Mouse (Mus musculus) neutrophil, adult 5-6 weeks (primary cell): Measurements from ENCODE around the gene Rpl23a. TPM values are rescaled to one million over a fixed set of nuclear protein-coding genes. Genes with fewer than 3 reads are reported as not detected.

Experiments used
- ATAC-seq: fragments of 151-379, 151-347 bp; 2 replicates; pipeline ENCODE4 v1.8.0; 2017; ENCODE audit warnings: mild to moderate bottlenecking, moderate TSS enrichment; ENCODE audit not compliant: insufficient number of reproducible peaks, poor library complexity, low FRiP score, severe bottlenecking; ENCODE audit errors: extremely low read depth
- total RNA-seq: library from RNA; stranded (forward); fragments of 200-1000 nt; gene quantifications from 2 replicates; pipeline ENCODE4 v1.2.3, GENCODE M21; 2017

The Rpl23a gene
- 1,363 and 1,388 TPM in 2 replicates for total RNA-seq

DNA sequence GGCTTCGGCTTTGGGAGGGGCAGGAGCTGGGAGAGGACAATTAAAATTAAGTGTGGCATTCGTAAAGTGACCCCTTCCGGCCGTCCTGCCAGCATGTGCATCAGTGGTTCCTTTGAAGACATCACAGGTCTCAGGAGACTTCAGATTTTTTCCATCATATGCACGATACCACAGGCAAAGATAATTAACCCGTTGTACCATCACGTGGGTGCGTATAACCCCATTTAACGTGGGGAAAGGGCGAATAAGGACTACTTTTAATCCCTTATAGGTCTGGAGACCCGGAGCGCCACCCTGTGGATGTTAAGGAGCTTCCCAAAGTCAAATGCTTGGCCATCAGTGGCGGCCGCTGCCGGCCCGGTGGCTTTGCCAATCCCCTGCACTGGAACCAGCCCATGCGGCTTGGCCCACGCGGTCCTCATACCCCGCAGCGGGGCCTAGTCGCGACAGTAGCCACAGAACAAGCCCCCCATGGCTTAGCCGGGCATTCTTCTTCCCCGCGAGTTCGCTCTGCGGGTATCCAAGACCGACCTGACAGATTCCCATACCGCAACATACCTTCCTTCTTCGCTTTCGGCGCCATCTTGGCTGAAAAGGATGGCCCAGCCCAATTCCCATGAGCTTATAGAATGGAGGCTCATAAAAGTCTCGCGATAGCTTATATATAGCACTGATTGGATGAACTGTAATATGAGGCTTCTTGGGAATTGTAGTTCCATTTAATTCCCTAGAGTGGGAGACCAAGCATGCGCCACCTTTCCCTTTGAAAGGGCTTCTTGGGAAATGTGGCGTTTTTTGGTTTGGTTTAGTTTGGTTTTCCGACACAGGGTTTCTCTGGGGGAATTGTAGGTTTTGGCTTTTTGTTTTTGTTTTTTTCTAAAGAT is at the start of gene Rpl23a:
Rpl23a (minus strand) TSS at position 624 of the 884 bp plus-strand sequence.
- peak; percentile 96 for ATAC-seq

DNA sequence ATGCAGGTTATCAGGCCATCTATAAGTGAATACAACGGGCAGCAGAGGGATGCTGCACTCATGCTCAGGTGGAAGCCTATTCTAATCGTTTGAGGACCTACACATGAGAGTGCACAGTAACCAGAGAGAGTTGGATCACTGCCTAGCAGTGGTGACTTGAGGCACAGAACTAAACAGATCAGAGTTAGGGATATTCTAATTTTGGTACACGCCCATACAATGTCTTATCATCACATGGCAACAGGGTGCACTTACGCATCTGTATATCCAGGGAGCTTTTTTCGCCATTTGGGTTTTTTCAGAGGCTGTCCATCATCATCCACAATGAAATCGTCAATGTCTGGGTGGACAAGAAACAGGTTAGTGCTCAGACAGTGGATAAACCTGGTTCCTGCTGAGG is 48.1 kb upstream of the Rpl23a start:
- no peak for ATAC-seq

DNA sequence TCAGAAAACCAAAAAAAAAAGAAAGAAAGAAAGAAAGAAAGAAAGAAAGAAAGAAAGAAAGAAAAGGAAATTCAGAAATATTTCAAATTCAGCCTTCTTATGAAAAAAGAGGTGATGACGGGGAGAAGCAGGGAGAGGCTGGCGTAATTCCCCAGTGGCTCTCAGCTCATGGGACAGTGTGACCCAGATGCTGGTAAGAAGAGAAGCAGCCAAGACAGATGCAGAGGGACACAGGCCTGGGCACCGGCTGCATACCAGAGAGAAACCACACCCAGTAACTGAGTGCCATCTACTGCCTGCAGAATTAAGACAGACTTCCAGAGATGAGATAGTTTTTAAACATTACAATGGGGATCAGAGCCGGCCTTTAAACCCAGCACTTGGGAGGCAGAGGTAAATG is 40.2 kb upstream of the Rpl23a start:
- no peak for ATAC-seq

DNA sequence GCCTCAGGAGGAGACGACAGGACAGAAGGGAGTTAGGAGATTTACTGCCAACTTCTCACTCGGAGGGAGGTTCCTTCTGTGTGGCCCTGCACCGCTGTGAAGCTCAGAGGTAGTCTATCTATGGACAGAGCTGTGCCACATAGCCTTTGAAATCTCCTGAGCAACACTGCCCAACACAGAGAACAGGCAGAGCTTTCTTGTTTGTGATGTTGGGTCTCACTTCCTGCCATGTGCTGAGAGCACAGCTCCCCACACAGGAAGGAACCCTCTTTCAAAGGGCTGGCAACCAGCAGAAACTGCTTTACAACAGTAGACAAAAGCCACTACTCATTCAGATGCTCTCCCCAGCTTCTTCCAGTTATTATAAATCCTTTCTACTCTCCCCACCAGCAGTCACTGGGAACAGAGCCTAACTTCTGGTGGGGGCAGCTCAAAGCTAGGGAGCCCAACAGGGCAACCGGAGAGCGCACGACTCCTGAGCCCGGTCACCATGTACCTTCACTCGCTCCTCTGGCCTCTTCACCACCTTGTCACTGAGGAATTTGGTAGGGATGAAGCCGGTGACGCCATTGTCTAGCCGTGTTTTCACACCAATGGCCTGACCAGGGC is 32.4 kb upstream of the Rpl23a start:
- no peak for ATAC-seq

DNA sequence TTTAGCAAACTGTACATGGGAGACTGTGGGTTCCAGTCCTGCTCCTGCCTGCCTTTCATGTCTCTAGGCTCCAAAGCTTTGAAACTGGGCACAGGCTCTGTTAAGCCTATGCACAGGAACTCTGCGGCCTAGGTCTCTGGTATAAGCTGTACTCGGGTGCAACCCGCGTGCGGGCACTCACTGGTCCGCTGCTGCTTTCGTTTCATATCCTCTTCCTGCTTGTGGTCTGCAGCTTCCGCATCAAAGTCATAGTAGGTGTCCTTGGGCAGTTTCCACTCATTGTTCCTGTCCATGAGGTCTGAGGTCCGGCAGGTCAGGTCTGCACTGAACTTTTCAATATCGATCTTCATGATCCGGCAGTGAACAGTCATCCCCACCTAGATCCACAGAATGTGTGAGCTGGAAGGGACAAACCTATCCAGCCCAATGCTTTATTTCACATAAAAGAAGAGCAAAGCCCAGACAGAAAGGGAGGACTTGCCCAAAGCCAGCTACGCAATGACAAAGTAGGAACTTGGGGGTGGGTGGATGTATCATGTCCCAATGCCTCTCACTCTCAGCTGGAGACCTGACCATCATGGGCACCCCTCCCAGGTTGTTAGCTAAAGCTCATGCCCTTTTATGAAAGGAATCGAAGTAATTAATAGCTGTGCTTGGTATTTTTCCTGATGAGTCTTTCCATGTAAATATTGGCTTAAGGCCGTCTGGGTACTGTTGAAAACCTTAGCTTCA is 29.9 kb upstream of the Rpl23a start:
- peak; percentile 74 for ATAC-seq

DNA sequence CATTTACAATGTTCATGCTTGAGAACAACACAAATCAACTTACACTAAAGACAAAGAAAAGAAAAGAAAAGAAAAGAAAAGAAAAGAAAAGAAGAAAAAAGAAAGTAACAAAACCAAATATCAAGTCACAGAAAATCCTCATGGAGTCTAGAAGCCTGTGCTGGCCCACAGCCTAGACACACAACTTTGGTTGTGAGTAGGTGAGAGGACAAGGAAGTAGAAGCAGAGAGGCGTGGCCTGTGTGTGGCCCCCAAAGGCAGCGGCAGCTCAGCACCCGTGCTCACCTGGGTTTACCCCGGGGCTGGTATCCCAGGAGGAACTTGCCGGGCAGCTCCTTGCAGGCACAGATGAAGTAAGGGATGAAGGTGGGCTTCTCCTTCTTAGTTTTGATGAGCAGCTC is 28.1 kb upstream of the Rpl23a start:
- ATAC-seq, result no peak

DNA sequence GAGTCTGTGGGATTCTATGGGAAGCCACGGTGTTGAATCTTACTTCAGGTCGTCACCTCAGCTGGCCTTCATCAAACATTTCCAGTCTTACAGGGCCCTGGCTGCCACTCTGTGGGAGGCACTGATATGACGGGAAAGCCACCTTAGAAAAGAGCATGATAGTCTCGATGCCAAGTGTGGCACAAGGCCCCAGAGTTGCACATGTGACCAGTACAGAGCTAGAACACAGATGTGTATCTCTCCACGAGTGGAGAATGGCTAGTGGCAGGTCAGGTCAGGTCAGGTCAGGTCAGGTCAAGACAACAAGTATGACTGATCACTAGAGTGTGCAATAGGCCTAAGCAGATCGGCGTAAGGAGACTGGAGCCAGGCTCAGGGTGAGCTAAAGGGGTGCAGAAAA is 27.2 kb upstream of the Rpl23a start:
- no peak for ATAC-seq

DNA sequence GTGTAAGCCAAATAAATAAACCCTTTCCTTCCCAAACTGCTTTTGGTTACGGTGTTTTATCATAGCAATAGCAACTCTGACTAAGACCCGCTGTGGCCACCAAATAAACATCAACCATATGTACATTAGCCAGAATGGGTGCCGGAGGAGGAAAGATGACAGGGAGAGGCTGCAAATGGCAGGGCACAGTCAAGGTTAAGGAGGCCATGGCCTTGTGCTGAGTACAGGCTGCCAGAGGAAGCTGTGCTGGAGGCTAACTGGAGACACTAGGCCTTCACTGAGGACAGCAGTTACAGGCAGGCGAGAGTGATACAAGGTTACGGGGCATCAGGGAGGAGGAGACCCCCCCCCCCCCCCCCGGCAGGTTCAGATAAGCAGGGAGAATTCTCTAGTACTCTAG is 26.5 kb upstream of the Rpl23a start:
- ATAC-seq, result no peak

DNA sequence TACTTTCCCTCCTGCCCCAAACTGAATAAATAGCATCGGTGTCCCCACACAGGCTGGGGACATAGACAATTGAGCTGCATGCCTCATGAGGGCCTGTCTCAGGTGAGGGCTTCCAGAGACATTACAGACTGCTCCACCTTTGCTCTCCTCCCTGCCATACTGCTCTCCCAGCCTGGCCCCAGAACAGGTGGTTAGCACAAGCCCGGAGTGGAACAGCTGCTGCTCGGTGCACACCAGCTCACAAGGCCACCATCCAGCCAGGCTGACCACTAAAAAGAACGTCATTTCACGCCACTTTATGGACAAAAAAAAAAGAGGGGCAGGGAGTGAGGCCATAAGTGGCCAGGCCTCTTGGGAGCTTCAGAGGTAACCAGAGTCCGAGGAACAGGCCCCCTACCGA is 23.8 kb upstream of the Rpl23a start:
- no peak for ATAC-seq

DNA sequence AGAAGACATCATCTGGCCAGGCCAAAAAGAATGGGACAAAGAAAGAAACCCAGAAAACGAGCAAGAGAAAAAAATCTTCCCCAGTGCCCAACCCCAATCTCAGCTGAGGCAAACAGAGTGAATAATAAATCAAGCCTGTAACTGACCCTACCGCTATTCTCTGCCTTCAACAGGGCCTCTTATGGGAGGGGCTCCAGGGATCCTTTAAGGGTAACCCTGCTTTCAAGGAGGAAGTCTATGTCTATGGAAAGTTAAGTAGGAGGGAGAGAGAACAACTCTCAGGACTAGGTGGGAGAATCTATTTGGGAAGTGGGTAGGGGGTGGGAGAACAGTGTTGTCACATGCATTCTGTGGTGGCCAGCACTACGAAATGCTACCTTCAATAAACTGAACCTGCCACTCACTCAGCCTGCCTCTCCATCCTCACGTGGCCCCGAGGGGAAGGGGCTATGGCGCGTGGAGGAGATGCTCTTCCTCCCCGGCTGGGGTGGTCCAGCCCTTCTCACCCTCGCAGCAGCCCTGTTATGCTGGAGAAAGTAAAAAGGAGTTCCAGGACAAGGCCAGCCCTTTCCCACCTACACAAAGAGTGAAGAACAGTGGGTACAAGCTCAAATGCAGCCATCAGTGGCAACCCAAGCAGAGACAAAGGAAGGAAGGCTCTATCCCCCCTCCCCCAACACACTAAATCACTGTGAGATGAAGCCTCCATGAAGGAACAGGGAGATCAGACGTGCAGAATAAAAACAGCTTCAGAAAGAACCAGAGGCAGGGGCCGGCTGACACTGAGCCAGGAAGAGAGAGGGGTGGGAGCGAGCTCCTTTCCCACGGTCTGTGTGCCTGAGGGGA is 22.2 kb upstream of the Rpl23a start:
- no peak for ATAC-seq

DNA sequence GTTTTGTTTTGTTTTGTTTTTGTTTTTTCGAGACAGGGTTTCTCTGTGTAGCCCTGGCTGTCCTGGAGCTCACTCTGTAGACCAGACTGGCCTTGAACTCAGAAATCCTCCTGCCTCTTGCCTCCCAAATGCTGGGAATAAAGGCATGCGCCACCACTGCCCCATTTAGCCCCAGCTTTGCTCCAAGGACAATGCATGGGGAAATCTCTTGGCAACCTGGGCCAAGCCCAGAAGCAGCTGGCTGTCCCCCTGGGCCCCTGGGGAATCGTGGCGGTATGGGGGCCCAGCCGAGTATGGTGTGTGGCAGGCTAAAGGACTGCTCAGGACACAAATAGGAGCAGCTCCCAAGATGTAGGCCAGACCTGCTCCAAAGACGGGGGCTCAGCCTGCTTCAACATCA is 20.9 kb upstream of the Rpl23a start:
- no peak for ATAC-seq

DNA sequence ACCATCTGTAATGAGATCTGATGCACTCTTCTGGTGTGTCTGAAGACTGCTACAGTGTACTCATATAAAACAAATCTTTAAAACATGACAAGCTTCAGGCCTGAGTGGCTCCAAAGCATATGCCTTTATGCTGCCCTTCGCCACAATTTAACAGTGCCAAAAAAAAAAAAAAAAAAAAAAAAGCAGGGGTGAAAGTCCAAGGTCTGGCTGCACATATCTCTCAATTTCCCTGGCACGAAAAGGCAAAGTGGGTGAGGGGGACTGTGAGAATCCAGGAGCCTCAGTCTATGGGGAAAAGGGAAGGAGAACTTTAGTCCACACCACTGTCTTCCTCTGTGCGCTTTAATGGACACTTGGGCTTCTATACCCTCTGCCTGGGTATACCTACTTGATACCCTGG is 19.0 kb upstream of the Rpl23a start:
- no peak for ATAC-seq

DNA sequence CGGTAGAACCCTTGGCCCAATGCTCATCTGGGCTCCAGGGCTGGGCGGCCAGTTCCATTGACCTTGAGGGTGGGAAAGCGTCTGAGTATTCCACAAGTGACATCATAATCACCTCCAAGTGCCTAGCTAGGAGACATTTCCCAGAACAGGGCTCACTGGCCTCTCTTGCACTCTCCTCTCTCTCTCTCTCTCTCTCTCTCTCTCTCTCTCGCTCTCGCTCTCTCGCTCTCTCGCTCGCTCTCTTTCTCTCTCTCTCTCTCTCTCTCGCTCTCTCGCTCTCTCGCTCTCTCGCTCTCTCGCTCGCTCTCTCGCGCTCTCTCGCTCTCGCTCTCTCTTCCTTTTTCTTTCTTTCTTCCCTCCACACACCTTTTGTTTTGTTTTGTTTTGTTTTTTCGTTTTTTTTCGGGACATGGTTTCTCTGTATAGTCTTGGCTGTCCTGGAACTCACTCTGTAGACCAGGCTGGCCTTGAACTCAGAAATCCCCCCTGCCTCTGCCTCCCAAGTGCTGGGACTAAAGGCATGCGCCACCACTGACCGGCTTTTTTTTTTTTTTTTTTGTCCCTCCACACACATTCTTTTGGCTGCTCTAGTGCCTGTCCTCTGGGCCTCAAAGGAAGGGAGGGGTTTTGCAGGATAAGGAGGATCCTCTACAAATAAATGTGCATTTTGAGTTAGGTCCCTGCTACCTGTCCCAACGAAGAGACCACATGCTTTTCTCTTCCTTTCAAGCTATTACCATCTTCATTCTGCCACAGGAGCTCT is 11.9 kb upstream of the Rpl23a start:
- ATAC-seq, result no peak

DNA sequence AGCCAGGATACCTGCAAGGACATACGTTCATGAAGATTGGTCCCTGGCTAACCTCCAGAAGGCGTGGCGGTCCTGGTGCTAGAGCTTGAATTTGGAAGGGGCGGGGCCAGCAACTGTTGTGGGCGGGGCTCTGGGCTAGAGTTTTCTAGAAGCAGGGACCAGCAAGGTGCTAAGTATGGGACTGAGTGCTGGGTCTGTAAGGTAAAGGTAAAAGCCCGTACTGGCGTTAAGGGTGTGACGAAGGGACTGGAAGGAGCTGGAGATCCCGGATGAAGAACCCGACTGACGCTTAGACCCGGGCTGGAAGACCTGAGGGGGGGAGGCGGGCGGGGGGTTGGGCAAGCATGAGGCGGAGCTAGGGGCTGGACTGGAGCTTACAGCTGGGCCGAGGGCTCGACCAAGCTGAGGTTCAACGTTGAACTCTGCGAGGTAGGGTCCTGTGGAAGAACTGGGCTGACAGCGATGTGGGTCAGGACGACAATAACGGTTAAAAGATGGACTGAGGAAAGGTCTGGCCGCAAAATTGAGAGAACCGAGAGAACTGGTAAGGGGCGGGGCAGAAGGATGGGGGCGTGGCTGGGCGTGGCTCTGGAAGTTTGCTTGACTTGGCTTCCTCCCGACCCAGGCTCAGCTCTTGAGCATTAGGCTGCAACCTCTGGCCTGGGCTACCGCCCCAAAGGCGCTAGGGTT is 11.2 kb upstream of the Rpl23a start:
- peak; percentile 65; the same call in 1 of the 2 replicates for ATAC-seq

DNA sequence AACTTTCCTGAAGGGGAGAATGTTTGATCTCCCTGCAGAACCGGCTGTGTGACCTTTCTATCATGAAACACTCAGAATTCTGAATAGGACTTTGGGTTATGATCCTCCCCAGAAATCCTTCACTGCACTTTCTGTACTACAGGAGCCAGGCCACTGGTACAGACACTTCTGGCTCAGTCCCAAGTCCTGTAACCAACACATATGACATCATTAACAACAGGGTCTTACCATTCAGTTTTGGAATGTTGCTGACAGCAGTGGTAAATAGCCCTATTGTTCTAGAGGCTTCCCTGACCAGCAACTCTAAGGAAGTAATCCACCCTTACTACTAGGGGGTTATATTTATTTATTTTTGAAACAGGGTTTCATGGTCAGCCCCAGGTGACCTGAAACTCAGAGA is 9.7 kb upstream of the Rpl23a start, which contains the start of gene Proca1:
Proca1 (plus strand) TSS at position 280 of the 400 bp plus-strand sequence.
- no peak for ATAC-seq

DNA sequence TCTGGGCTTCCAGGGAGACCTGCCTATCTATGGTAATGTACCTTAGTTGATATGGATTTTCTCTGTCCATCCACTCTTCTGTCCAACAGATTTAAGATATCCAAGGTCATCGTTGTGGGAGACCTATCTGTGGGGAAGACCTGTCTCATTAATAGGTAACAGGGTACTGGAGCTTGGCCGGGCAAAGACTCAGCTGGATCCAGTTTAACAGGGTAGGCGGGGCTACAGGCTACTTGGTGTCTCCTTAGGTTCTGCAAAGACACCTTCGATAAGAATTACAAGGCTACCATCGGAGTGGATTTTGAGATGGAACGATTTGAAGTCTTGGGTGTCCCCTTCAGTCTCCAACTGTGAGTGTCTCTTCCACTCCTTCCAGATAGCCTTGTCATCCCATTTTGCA is 6.7 kb upstream of the Rpl23a start:
- ATAC-seq, result no peak

DNA sequence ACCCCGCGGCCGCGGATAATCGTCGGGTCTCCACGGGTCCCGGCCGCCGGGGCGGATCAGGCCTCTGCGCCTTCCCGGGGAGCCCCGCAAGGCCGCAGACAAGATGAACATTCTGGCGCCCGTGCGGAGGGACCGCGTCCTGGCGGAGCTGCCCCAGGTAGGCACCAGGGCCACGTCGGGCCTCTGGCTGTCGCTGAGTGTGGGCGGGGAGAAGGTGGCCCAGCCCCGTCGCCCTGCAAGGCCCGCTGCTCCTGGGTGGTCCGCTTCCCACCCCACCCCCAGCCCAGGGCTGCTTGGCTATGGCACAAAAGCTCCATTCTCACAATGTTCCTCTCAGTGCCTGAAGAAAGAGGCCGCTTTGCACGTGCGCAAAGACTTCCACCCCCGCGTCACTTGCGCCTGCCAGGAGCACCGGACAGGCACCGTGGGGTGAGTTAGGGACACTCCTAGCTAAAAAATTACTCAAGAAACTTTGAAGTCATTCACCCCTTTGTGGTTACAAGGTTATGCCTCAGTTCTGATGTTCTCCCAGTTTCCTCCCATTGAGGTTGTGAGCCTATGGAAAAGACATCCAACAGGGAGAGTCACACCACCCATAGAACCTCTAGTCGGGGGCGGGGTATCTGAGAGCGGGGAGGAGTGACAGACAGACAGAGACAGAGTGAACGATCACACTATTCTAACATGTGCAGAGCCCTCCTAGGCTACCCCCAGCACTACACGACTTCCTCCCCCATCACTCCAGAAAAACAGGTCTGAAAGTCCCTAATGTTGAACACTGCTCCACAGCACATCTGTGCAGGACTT is 6.1 kb upstream of the Rpl23a start:
- 0 out of 2 replicates have a peak, but pooled peaks have one; percentile 6 for ATAC-seq
